Mouse (Mus musculus) heart, postnatal 0 days (tissue): ENCODE data around the gene Gtf3c3. TPM values are rescaled to one million over a fixed set of nuclear protein-coding genes. Genes with fewer than 3 reads are reported as not detected.
A peak's percentile ranks its signal among the peaks of the same experiment; 100 is the strongest.

Experiments
- ATAC-seq: fragments of 200-750 bp; cut with Nextera tagmentation; 2 replicates; pipeline ENCODE4 v1.8.0; 2017; ENCODE audit warnings: low read depth, moderate number of reproducible peaks, moderate library complexity; ENCODE audit not compliant: insufficient read depth
- DNase-seq: peaks from one replicate; pipeline ENCODE4 v3.0.0-alpha.2; 2016; ENCODE audit warnings: low spot score
- H3K27ac ChIP-seq: fragments of 300-500 bp; sonication (generic); 2 replicates; pipeline ENCODE4 v1.5.1; 2014; ENCODE audit warnings: low read depth, mild to moderate bottlenecking
- H3K27me3 ChIP-seq: fragments of 300-500 bp; sonication (generic); 2 replicates; pipeline ENCODE4 v1.6.1; 2014; ENCODE audit warnings: low read length, mixed read lengths; ENCODE audit not compliant: control insufficient read depth, insufficient read depth
- H3K36me3 ChIP-seq: fragments of 300-500 bp; sonication (generic); replicated peaks from 2 replicates; pipeline ENCODE4 v1.6.1; 2014; ENCODE audit warnings: low read length, mixed read lengths; ENCODE audit not compliant: control insufficient read depth, insufficient read depth
- H3K4me1 ChIP-seq: fragments of 300-500 bp; sonication (generic); 2 replicates; pipeline ENCODE4 v1.6.1; 2014; ENCODE audit warnings: antibody characterized with exemption; ENCODE audit not compliant: control insufficient read depth, insufficient read depth
- H3K4me2 ChIP-seq: fragments of 300-500 bp; sonication (generic); 2 replicates; pipeline ENCODE4 v1.6.1; 2014; ENCODE audit warnings: low read depth, mild to moderate bottlenecking, low read length, moderate library complexity
- H3K4me3 ChIP-seq: fragments of 300-500 bp; sonication (generic); 2 replicates; pipeline ENCODE4 v1.5.1; 2014; ENCODE audit warnings: low read depth, low read length
- H3K9ac ChIP-seq: fragments of 300-500 bp; sonication (generic); replicated peaks from 2 replicates; pipeline ENCODE4 v1.6.1; 2014; ENCODE audit warnings: low read depth, low read length, mixed read lengths
- H3K9me3 ChIP-seq: fragments of 300-500 bp; sonication (generic); replicated peaks from 2 replicates; pipeline ENCODE4 v1.6.1; 2016; ENCODE audit warnings: low read length; ENCODE audit not compliant: control insufficient read depth
- CTCF ChIP-seq: IDR thresholded peaks from 2 replicates; pipeline ENCODE4 v1.5.1; 2016; ENCODE audit warnings: antibody characterized with exemption, control low read depth, low read depth
- EP300 ChIP-seq: IDR thresholded peaks from 2 replicates; pipeline ENCODE4 v1.6.1; 2016; ENCODE audit warnings: antibody characterized with exemption, low read depth
- WGBS: fragments of 180-500 bp; shearing (Covaris S2); extraction: QIAGEN DNeasy Blood & Tissue Kit; methylation state at CpG from one replicate; pipeline ENCODE4 v1.1.7; 2014; 5-methylcytosine and 5-hydroxymethylcytosine counted together
- polyA plus RNA-seq: library from polyadenylated mRNA; unstranded; fragments of >200 nt; fragmentation: Nextera tagmentation; extraction: Ambion mirVana; gene quantifications from 2 replicates; pipeline ENCODE4 v1.2.1, GENCODE M21; 2015
- total RNA-seq: library from RNA; depleted of rRNA; stranded (reverse); fragments of >200 nt; gene quantifications from 2 replicates; pipeline ENCODE4 v1.2.3, GENCODE M21; 2014; ENCODE audit warnings: low replicate concordance; rRNA removed

Gene Gtf3c3
- total and polyA plus RNA-seq, 2 experiments from 2014 or later = 9.9 to 21.7 TPM

DNA sequence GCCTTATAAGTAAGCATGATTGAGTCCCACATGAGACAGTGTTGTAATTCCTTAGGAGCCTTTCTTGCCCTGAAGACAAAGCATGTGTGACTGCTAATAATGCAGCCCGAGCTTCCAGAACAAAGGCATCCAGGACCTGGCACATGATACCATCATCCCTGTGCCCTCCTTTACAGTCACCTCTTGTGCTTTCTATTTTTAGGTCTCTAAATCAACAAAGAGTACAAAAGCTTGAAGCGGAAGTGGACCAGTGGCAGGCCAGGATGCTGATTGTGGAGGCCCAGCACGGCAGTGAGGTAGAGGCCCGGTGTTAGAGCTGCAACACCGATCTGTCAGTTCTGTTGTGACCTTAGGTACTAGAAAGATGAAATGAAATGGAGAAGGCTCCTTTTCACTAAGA lies 83.3 kb downstream of the Gtf3c3 start:
- Histone ChIP-seq H3K4me1 (0 out of 2 replicates have a peak, but pooled peaks cover 9% of the 10 kb centered on the region), H3K27ac (peak overlapping the region; percentile 36; the same call in 1 of the 2 replicates), H3K4me2 (no peak overlapping the region), H3K9me3 (no peaks in the 10 kb centered on the region), H3K27me3 (no peaks in the 10 kb centered on the region), H3K36me3 (no peaks in the 10 kb centered on the region), H3K4me3 (no peak overlapping the region), H3K9ac (no peak overlapping the region)
- 18% methylated on average over 5 of the region's 5 CpGs for WGBS
- peak; percentile 72 for DNase-seq
- no peak for TF ChIP-seq CTCF
- no peak for TF ChIP-seq EP300
- ATAC-seq = peak; percentile 85

DNA sequence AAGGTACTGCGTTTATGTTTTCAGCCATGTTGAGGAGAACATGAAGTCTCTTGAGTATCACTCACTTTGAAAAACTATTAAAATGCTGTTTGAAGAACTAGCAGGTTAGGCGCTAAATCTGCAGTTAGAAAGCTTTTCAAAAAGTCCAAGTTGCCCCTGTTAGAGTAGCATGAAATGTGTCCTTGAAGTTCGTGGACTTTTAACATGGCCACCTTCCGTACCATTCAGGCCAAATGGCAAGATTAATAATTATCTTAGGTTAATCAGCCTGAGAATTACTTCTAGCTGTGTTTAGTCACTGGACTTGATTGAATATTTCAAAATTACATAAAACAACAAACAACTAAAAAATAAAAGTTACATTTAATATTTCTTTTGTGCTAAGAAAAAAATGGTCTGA lies 84.0 kb downstream of the Gtf3c3 start:
- Histone ChIP-seq H3K4me2 (no peak overlapping the region), H3K36me3 (no peaks in the 10 kb centered on the region), H3K9me3 (no peaks in the 10 kb centered on the region), H3K9ac (no peak overlapping the region), H3K4me1 (0 out of 2 replicates have a peak, but pooled peaks cover 9% of the 10 kb centered on the region), H3K4me3 (no peak overlapping the region), H3K27ac (no peak overlapping the region), H3K27me3 (no peaks in the 10 kb centered on the region)
- 98% methylated on average over 4 of the region's 4 CpGs for WGBS
- no peak for ATAC-seq
- TF ChIP-seq EP300 (no peak), CTCF (no peak)
- no peak for DNase-seq

Other genes with a start within 250 kb of the Gtf3c3 start
- gene Hecw2, start 243.8 kb downstream of the Gtf3c3 start, total RNA-seq = 9.0 and 18.6 TPM in 2 replicates
- 3.6 and 4.6 TPM in 2 replicates for gene Hecw2, start 243.8 kb downstream of the Gtf3c3 start, polyA plus RNA-seq
- 1.4 TPM in 1 of 2 replicates, not detected in the other for gene Ccdc150, start 188.3 kb downstream of the Gtf3c3 start, total RNA-seq
- 0.51 and 0.63 TPM in 2 replicates for gene Ccdc150, start 188.3 kb downstream of the Gtf3c3 start, polyA plus RNA-seq
- 1.6 and 5.0 TPM in 2 replicates for gene Pgap1, start 118.7 kb upstream of the Gtf3c3 start, total RNA-seq
- 1.3 and 1.4 TPM in 2 replicates for gene Pgap1, start 118.7 kb upstream of the Gtf3c3 start, polyA plus RNA-seq